ENCODE assay signal across 21 mouse cellular contexts in the genomic region with DNA sequence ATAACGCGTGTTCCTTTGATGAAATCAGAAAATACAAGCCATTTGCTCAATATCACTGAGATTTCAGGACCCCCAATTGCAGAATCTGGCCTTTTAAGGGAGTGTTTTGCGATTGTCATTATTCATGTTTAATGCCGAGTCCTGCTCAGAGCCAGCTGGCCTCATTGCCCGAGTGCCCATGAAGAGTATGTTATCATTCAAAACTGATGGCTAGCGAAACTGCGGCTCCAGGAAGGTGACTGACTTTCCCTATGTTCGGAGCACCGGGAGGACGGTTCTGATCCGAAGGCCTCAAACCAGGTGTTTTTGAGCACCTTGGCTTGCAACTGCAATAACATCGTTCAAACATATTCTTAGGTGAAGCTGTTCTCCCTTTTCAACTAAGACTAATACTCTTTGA.
DNase-seq lines count a peak whose midpoint lies in the region; ATAC-seq lines count a peak whose summit lies in the region.
"Had no signal": no experiment of that assay in that cellular context is flagged by ENCODE, and none has a peak within 500 bp of the region (broad histone marks: within the 10 kb centered on the region; RNA-seq: fewer than 3 reads in every experiment).

No protein-coding gene starts in this region.

- no peaks in the 10 kb centered on the region for H3K9me3 ChIP-seq in hindbrain, embryonic 13.5 days
- no peaks in the 10 kb centered on the region for H3K9me3 ChIP-seq in hindbrain, embryonic 11.5 days (ENCODE audit: control insufficient read depth, low read length)
- H3K9me3 ChIP-seq in midbrain, embryonic 14.5 days (ENCODE audit: control insufficient read depth, low read length), result no peaks in the 10 kb centered on the region
- H3K9me3 ChIP-seq in limb, embryonic 10.5 days (replicated peaks), result no peaks in the 10 kb centered on the region
- H3K9me3 ChIP-seq: embryonic facial prominence, embryonic 13.5 days; heart, embryonic 12.5 days; limb, embryonic 13.5 days; liver, embryonic 13.5 days had no signal

- H3K27ac ChIP-seq in hindbrain, embryonic 13.5 days, result no peak overlapping the region
- H3K27ac ChIP-seq in hindbrain, embryonic 11.5 days (ENCODE audit: low read depth, low read length), result no peak overlapping the region
- no peak overlapping the region for H3K27ac ChIP-seq in midbrain, embryonic 14.5 days (replicated peaks; ENCODE audit: low read depth, low read length)
- H3K27ac ChIP-seq in limb, embryonic 10.5 days, result no peak overlapping the region
- H3K27ac ChIP-seq: embryonic facial prominence, embryonic 13.5 days; limb, embryonic 13.5 days; liver, embryonic 13.5 days had no signal

- no peaks in the 10 kb centered on the region for H3K36me3 ChIP-seq in hindbrain, embryonic 13.5 days
- no peaks in the 10 kb centered on the region for H3K36me3 ChIP-seq in hindbrain, embryonic 11.5 days (ENCODE audit: control insufficient read depth, insufficient read depth, low read length)
- H3K36me3 ChIP-seq in midbrain, embryonic 14.5 days (ENCODE audit: control insufficient read depth, insufficient read depth, low read length), result no peaks in the 10 kb centered on the region
- no peaks in the 10 kb centered on the region for H3K36me3 ChIP-seq in limb, embryonic 10.5 days
- H3K36me3 ChIP-seq: embryonic facial prominence, embryonic 13.5 days; heart, embryonic 12.5 days; limb, embryonic 13.5 days; liver, embryonic 13.5 days had no signal

- peaks cover 14% of the 10 kb centered on the region; the same call in 1 of the 2 replicates for H3K4me1 ChIP-seq in hindbrain, embryonic 13.5 days (replicated peaks)
- no peaks in the 10 kb centered on the region for H3K4me1 ChIP-seq in hindbrain, embryonic 11.5 days (replicated peaks; ENCODE audit: control insufficient read depth, insufficient read depth, low read length)
- H3K4me1 ChIP-seq in midbrain, embryonic 14.5 days (ENCODE audit: control insufficient read depth, insufficient read depth, low read length), result no peaks in the 10 kb centered on the region; the same call in none of the 2 replicates
- peaks cover 9% of the 10 kb centered on the region for H3K4me1 ChIP-seq in limb, embryonic 10.5 days
- H3K4me1 ChIP-seq: embryonic facial prominence, embryonic 13.5 days; heart, embryonic 12.5 days; limb, embryonic 13.5 days; liver, embryonic 13.5 days had no signal

- ATAC-seq in hindbrain, embryonic 13.5 days (ENCODE audit: low FRiP score), result no peak
- no peak for ATAC-seq in hindbrain, embryonic 11.5 days (ENCODE audit: low FRiP score)
- no peak for ATAC-seq in midbrain, embryonic 14.5 days (ENCODE audit: low FRiP score, low TSS enrichment)
- ATAC-seq: forebrain, embryonic 16.5 days; inflammation-experienced regulatory T-cells, adult 6 months had no signal

- peaks cover 31% of the 10 kb centered on the region for H3K27me3 ChIP-seq in hindbrain, embryonic 13.5 days
- H3K27me3 ChIP-seq in hindbrain, embryonic 11.5 days (ENCODE audit: control insufficient read depth, insufficient read depth, low read length), result 0 out of 2 replicates have a peak, but pooled peaks cover 3% of the 10 kb centered on the region
- peaks cover 7% of the 10 kb centered on the region; the same call in 1 of the 2 replicates for H3K27me3 ChIP-seq in midbrain, embryonic 14.5 days (ENCODE audit: control insufficient read depth, insufficient read depth, low read length)
- no peaks in the 10 kb centered on the region for H3K27me3 ChIP-seq in limb, embryonic 10.5 days (ENCODE audit: low read depth, poor library complexity, severe bottlenecking)
- H3K27me3 ChIP-seq: embryonic facial prominence, embryonic 13.5 days; heart, embryonic 12.5 days; limb, embryonic 13.5 days; liver, embryonic 13.5 days had no signal

- H3K4me3 ChIP-seq in hindbrain, embryonic 13.5 days, result no peak overlapping the region
- H3K4me3 ChIP-seq in hindbrain, embryonic 11.5 days (ENCODE audit: low read depth, low read length), result no peak overlapping the region
- H3K4me3 ChIP-seq in midbrain, embryonic 14.5 days (replicated peaks; ENCODE audit: low read depth, low read length), result no peak overlapping the region
- H3K4me3 ChIP-seq in limb, embryonic 10.5 days, result no peak overlapping the region
- H3K4me3 ChIP-seq: embryonic facial prominence, embryonic 13.5 days; heart, embryonic 12.5 days; limb, embryonic 13.5 days; liver, embryonic 13.5 days had no signal

- 0 out of 2 replicates have a peak overlapping the region, but pooled peaks have one; percentile 15 for H3K4me2 ChIP-seq in hindbrain, embryonic 13.5 days
- no peak overlapping the region for H3K4me2 ChIP-seq in hindbrain, embryonic 11.5 days (replicated peaks; ENCODE audit: low read depth, low read length)
- H3K4me2 ChIP-seq in midbrain, embryonic 14.5 days (ENCODE audit: low read length), result peak overlapping the region; percentile 31
- H3K4me2 ChIP-seq: embryonic facial prominence, embryonic 13.5 days; heart, embryonic 12.5 days; limb, embryonic 13.5 days; liver, embryonic 13.5 days; lung, embryonic 14.5 days had no signal

- no peak overlapping the region for H3K9ac ChIP-seq in hindbrain, embryonic 13.5 days
- no peak overlapping the region for H3K9ac ChIP-seq in hindbrain, embryonic 11.5 days (ENCODE audit: low read depth, low read length)
- no peak overlapping the region for H3K9ac ChIP-seq in midbrain, embryonic 14.5 days (replicated peaks; ENCODE audit: low read length)
- H3K9ac ChIP-seq: embryonic facial prominence, embryonic 13.5 days; heart, embryonic 12.5 days; limb, embryonic 13.5 days; liver, embryonic 13.5 days; lung, embryonic 14.5 days had no signal

- WGBS in hindbrain, embryonic 13.5 days, result 61% methylated on average over 12 of the region's 12 CpGs
- WGBS in hindbrain, embryonic 11.5 days, result 72% methylated on average over 12 of the region's 12 CpGs
- 43% methylated on average over 12 of the region's 12 CpGs for WGBS in midbrain, embryonic 14.5 days
- WGBS in limb, embryonic 10.5 days, result 86% methylated on average over 12 of the region's 12 CpGs

- DNase-seq in hindbrain, embryonic 11.5 days (ENCODE audit: low spot score), result no peak
- DNase-seq in cerebellum, adult 8-10 months, result peak; percentile 59
- DNase-seq in cerebellum, postnatal 25 days, result peak; percentile 75 to 76
- no peak for DNase-seq in midbrain, embryonic 14.5 days
- DNase-seq in limb, embryonic 10.5 days (ENCODE audit: low spot score), result no peak
- no peak for DNase-seq in adrenal gland, adult 18-20 months (ENCODE audit: low spot score in 2 of 2)
- DNase-seq: B cell, adult 2 months; heart, postnatal 14 days; kidney, adult 8-10 months; kidney, postnatal 36 days; layer of hippocampus, adult 9-11 months; liver, embryonic 13.5 days; lung, embryonic 14.5 days; lung, postnatal 4 days; right cerebral cortex, adult 18-20 months had no signal

Comparison
In these comparisons a context has a peak if more than half of its experiments do, and no peak if none do; other contexts are left out.
1. DNase-seq: peak in cerebellum, adult 8-10 months (single experiment) and cerebellum, postnatal 25 days (2 of 2); none in hindbrain, embryonic 11.5 days (single experiment), midbrain, embryonic 14.5 days (single experiment), limb, embryonic 10.5 days (single experiment) and adrenal gland, adult 18-20 months (0 of 2).